Mouse (Mus musculus) frontal cortex, postnatal 25 days (tissue): Measurements from ENCODE around the gene Dyrk1b.
"Not testable (repeated sequence)": the region's sequence is repeated elsewhere in the genome, so short reads cannot be mapped to it uniquely, and the experiment has no call there.

Source experiments
- DNase-seq, 2 experiments: peaks; one replicate each; pipeline ENCODE4 v3.0.0; 2022; ENCODE audit warnings: low spot score in 2 of 2

Gene Dyrk1b

GRCm38 (mm10) chr7:28195414-28196098 lies 16.3 kb downstream of the Dyrk1b start:
- DNase-seq: no peak

- no peak for DNase-seq
These were observed 17.3 kb downstream of the Dyrk1b start for GRCm38 (mm10) chr7:28196528-28196927.

- DNase-seq: no peak
These were observed 19.8 kb downstream of the Dyrk1b start for GRCm38 (mm10) chr7:28199054-28199453.

GRCm38 (mm10) chr7:28203207-28204108 lies 24.2 kb downstream of the Dyrk1b start:
- DNase-seq: no peak

- no peak for DNase-seq
These were observed 26.9 kb downstream of the Dyrk1b start for GRCm38 (mm10) chr7:28206044-28206600.

GRCm38 (mm10) chr7:28208396-28208987 lies 29.2 kb downstream of the Dyrk1b start:
- no peak for DNase-seq

GRCm38 (mm10) chr7:28208988-28209508 lies 29.8 kb downstream of the Dyrk1b start:
- peak; percentile 38 to 53 for DNase-seq

- no peak for DNase-seq
These were observed 31.5 kb downstream of the Dyrk1b start for GRCm38 (mm10) chr7:28210731-28211130.

GRCm38 (mm10) chr7:28214142-28214541 lies 34.9 kb downstream of the Dyrk1b start:
- DNase-seq: peak in 1 of 2 experiments; percentile 35

GRCm38 (mm10) chr7:28215950-28216349 lies 36.7 kb downstream of the Dyrk1b start:
- DNase-seq: not testable (repeated sequence)

- not testable (repeated sequence) for DNase-seq
These were observed 38.5 kb downstream of the Dyrk1b start for GRCm38 (mm10) chr7:28217811-28218210.

- peak; percentile 47 to 49 for DNase-seq
These were observed 39.9 kb downstream of the Dyrk1b start for GRCm38 (mm10) chr7:28218951-28219740.

GRCm38 (mm10) chr7:28226836-28227235 lies 47.6 kb downstream of the Dyrk1b start:
- not testable (repeated sequence) for DNase-seq

GRCm38 (mm10) chr7:28227421-28227820 lies 48.2 kb downstream of the Dyrk1b start:
- DNase-seq: not testable (repeated sequence)
